Mouse (Mus musculus): Measurements from ENCODE around the gene Rsc1a1. TPM values are rescaled to one million over a fixed set of nuclear protein-coding genes. Genes with fewer than 3 reads are reported as not detected.

Rsc1a1 gene
- total RNA-seq, 2 experiments from 2014 or later, result not detected

GRCm38 (mm10) chr4:141655908-141656608, 29.3 kb downstream of the Rsc1a1 start:
- no peak for DNase-seq (ENCODE audit: low spot score in 2 of 2)

GRCm38 (mm10) chr4:141654509-141654908, 30.9 kb downstream of the Rsc1a1 start:
- no peak for DNase-seq (ENCODE audit: low spot score in 2 of 2)

- no peak for DNase-seq (ENCODE audit: low spot score in 2 of 2)
These were observed 31.6 kb downstream of the Rsc1a1 start for GRCm38 (mm10) chr4:141653813-141654212.

GRCm38 (mm10) chr4:141653044-141653443, 32.4 kb downstream of the Rsc1a1 start:
- no peak for DNase-seq (ENCODE audit: low spot score in 2 of 2)

GRCm38 (mm10) chr4:141651944-141652343, 33.5 kb downstream of the Rsc1a1 start:
- DNase-seq (ENCODE audit: low spot score in 2 of 2), result no peak

- DNase-seq (ENCODE audit: low spot score in 2 of 2), result no peak
These were observed 34.1 kb downstream of the Rsc1a1 start for GRCm38 (mm10) chr4:141651286-141651685.

GRCm38 (mm10) chr4:141649244-141649643, 36.2 kb downstream of the Rsc1a1 start:
- DNase-seq (ENCODE audit: low spot score in 2 of 2), result no peak

GRCm38 (mm10) chr4:141648262-141648661, 37.1 kb downstream of the Rsc1a1 start:
- no peak for DNase-seq (ENCODE audit: low spot score in 2 of 2)

- DNase-seq (ENCODE audit: low spot score in 2 of 2), result no peak
These were observed 38.2 kb downstream of the Rsc1a1 start for GRCm38 (mm10) chr4:141647187-141647586.

- no peak for DNase-seq (ENCODE audit: low spot score in 2 of 2)
These were observed 39.4 kb downstream of the Rsc1a1 start for GRCm38 (mm10) chr4:141645988-141646387.

- DNase-seq (ENCODE audit: low spot score in 2 of 2), result no peak
These were observed 42.1 kb downstream of the Rsc1a1 start for GRCm38 (mm10) chr4:141643118-141643855.

GRCm38 (mm10) chr4:141641961-141642811, 43.2 kb downstream of the Rsc1a1 start:
- DNase-seq (ENCODE audit: low spot score in 2 of 2), result no peak

GRCm38 (mm10) chr4:141641353-141641771, 44.0 kb downstream of the Rsc1a1 start:
- DNase-seq (ENCODE audit: low spot score in 2 of 2), result no peak

GRCm38 (mm10) chr4:141639474-141639873, 45.9 kb downstream of the Rsc1a1 start:
- DNase-seq (ENCODE audit: low spot score in 2 of 2), result no peak

- no peak for DNase-seq (ENCODE audit: low spot score in 2 of 2)
These were observed 48.7 kb downstream of the Rsc1a1 start for GRCm38 (mm10) chr4:141636693-141637092.

- DNase-seq (ENCODE audit: low spot score in 2 of 2), result no peak
These were observed 49.4 kb downstream of the Rsc1a1 start for GRCm38 (mm10) chr4:141635991-141636390.

Other genes with a start within 250 kb of the Rsc1a1 start
- gene Srarp, start 249.5 kb downstream of the Rsc1a1 start, total RNA-seq (2021), result under 1 TPM in 1 of 2 experiments, not detected in 1; 0.35 TPM
- gene Zbtb17, start 240.9 kb downstream of the Rsc1a1 start, total RNA-seq (2021), result 10 to 100 TPM; 18.6 to 20.5 TPM
- 10 to 100 TPM; 49.4 to 53.7 TPM for gene Spen, start 147.0 kb downstream of the Rsc1a1 start, total RNA-seq (2021)
- 10 to 100 TPM in 1 of 2 experiments, 1 to 10 TPM in 1; 6.8 to 13.0 TPM for gene Fblim1, start 79.5 kb downstream of the Rsc1a1 start, total RNA-seq (2021)
- gene Tmem82, start 67.0 kb downstream of the Rsc1a1 start, total RNA-seq (2021), result 1 to 10 TPM; 1.1 to 2.8 TPM
- gene Slc25a34, start 61.8 kb downstream of the Rsc1a1 start, total RNA-seq (2021), result 10 to 100 TPM in 1 of 2 experiments, 1 to 10 TPM in 1; 3.5 to 10.3 TPM
- 10 to 100 TPM; 62.9 to 70.8 TPM for gene Plekhm2, start 20.7 kb downstream of the Rsc1a1 start, total RNA-seq (2021)
- gene Ddi2, start 37.8 kb upstream of the Rsc1a1 start, total RNA-seq (2021), result 10 to 100 TPM; 52.1 to 71.7 TPM
- gene Agmat, start 61.1 kb upstream of the Rsc1a1 start, total RNA-seq (2021), result 10 to 100 TPM; 10.4 to 42.7 TPM
- 10 to 100 TPM; 18.5 to 25.8 TPM for gene Dnajc16, start 105.3 kb upstream of the Rsc1a1 start, total RNA-seq (2021)
- 10 to 100 TPM; 13.1 to 16.1 TPM for gene Casp9, start 108.0 kb upstream of the Rsc1a1 start, total RNA-seq (2021)
- not detected for gene Cela2a, start 140.6 kb upstream of the Rsc1a1 start, total RNA-seq (2021)
- not detected for gene Ctrc, start 160.8 kb upstream of the Rsc1a1 start, total RNA-seq (2021)
- 10 to 100 TPM; 26.3 to 28.4 TPM for gene Efhd2, start 189.3 kb upstream of the Rsc1a1 start, total RNA-seq (2021)

Measured in adrenal gland, adult 18-20 months (tissue).